Mouse (Mus musculus) spleen, adult 2 months (tissue): ENCODE measurements around the gene March6.

Experiments used
- CTCF ChIP-seq: fragments of 200-500 bp; IDR thresholded peaks from 2 replicates; pipeline ENCODE4 v1.5.1; 2011; ENCODE audit warnings: mild to moderate bottlenecking, inconsistent platforms; ENCODE audit not compliant: insufficient read depth, insufficient read length, insufficient replicate concordance; ENCODE audit errors: extremely low read depth
- POLR2A ChIP-seq: fragments of 200-500 bp; IDR thresholded peaks from 2 replicates; pipeline ENCODE4 v1.6.1; 2011; ENCODE audit warnings: low read depth, low read length, inconsistent platforms

DNA sequence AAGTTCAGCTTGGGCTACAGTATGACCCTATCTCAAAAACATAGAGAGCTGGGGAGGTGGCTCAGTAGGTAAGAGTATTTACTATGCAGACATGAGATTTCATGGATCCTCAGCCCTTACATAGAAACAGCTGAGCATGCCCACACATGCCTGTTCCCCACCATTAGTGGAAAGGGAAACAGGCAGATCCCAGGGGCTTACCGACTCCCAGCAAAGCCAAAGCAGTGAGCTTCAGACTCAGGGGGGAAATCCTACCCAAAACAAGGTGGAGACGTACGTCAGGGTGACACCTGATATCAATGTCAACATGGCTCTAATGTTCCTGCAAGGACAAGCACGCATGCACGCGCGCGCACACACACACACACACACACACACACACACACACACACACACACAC lies 99.0 kb downstream of the March6 start:
- TF ChIP-seq POLR2A (no peak), CTCF (no peak)
